Mouse (Mus musculus): Measurements from ENCODE around the gene Sirt2. TPM values are rescaled to one million over a fixed set of nuclear protein-coding genes. Genes with fewer than 3 reads are reported as not detected.

The Sirt2 gene
- polyA plus RNA-seq, 1 experiment from 2014 or later = 103 TPM

- DNase-seq (ENCODE audit: low read depth, low spot score) (no peak), ATAC-seq (no peak)
- no peak for TF ChIP-seq CTCF (IDR thresholded peaks at IDR 0.05)
- no peaks in the 10 kb centered on the region for H3K27me3 ChIP-seq
- ChIA-PET CTCF (interaction anchor here (1.0 to 2.0 kb wide), 2 partner anchors 11 to 59 kb away, joined by 4 to 6 read pairs; no protein-coding TSS in a partner anchor), POLR2A (interaction anchor here (1.6 kb wide), 1 partner anchor 10 kb away, joined by 5 read pairs; no protein-coding TSS in a partner anchor)
- in situ Hi-C loops (cut with MboI; ENCODE audit: low pct_unique_long_range_greater_than_20kb) = no loop called here
Measured at GRCm38 (mm10) chr7:28807641-28808220, 41.2 kb downstream of the Sirt2 start.

GRCm38 (mm10) chr7:28808221-28808941 is 41.8 kb downstream of the Sirt2 start, which contains the start of gene Hnrnpl:
Gene Hnrnpl, plus strand, starts transcription at chr7:28808541.
- in situ Hi-C loops (cut with MboI; ENCODE audit: low pct_unique_long_range_greater_than_20kb) = no loop called here
- ATAC-seq (no peak), DNase-seq (ENCODE audit: low read depth, low spot score) (no peak)
- TF ChIP-seq CTCF (IDR thresholded peaks at IDR 0.05) = no peak
- H3K27me3 ChIP-seq = no peaks in the 10 kb centered on the region
- POLR2A ChIA-PET = interaction anchor here (1.4 to 1.9 kb wide), 3 partner anchors 9 to 16 kb away, joined by 3 to 9 read pairs (median 5); no protein-coding TSS in a partner anchor
- CTCF ChIA-PET = interaction anchor here (1.0 to 2.0 kb wide), 2 partner anchors 11 to 59 kb away, joined by 4 to 6 read pairs; no protein-coding TSS in a partner anchor

- ChIA-PET CTCF (interaction anchor here (1.5 to 2.0 kb wide), 3 partner anchors 12 to 58 kb away, joined by 4 to 6 read pairs (median 4); partner anchors contain the start of gene Ech1), POLR2A (interaction anchor here (1.4 to 1.9 kb wide), 3 partner anchors 9 to 17 kb away, joined by 3 to 9 read pairs (median 5); no protein-coding TSS in a partner anchor)
- in situ Hi-C loops (cut with MboI; ENCODE audit: low pct_unique_long_range_greater_than_20kb) = no loop called here
- H3K27me3 ChIP-seq = no peaks in the 10 kb centered on the region
- TF ChIP-seq CTCF (IDR thresholded peaks at IDR 0.05) = no peak
- ATAC-seq (peak; percentile 9), DNase-seq (ENCODE audit: low read depth, low spot score) (no peak)
Measured at GRCm38 (mm10) chr7:28808957-28809393, 42.4 kb downstream of the Sirt2 start.

GRCm38 (mm10) chr7:28809401-28810089 is 43.0 kb downstream of the Sirt2 start:
- POLR2A ChIA-PET = interaction anchor here (0.7 to 4.0 kb wide), 5 partner anchors 11 to 427 kb away, joined by 3 to 22 read pairs (median 7); no protein-coding TSS in a partner anchor
- in situ Hi-C loops (cut with MboI; ENCODE audit: low pct_unique_long_range_greater_than_20kb) = no loop called here
- DNase-seq (ENCODE audit: low read depth, low spot score) = no peak
- TF ChIP-seq CTCF (IDR thresholded peaks at IDR 0.05) = no peak
- no peaks in the 10 kb centered on the region for H3K27me3 ChIP-seq
- CTCF ChIA-PET = interaction anchor here (1.5 to 2.0 kb wide), 3 partner anchors 12 to 58 kb away, joined by 4 to 6 read pairs (median 4); partner anchors contain the start of gene Ech1
- peak; percentile 5 for ATAC-seq

- POLR2A ChIA-PET = interaction anchor here (0.6 to 4.0 kb wide), 11 partner anchors 10 to 428 kb away, joined by 3 to 22 read pairs (median 4); no protein-coding TSS in a partner anchor
- TF ChIP-seq CTCF (IDR thresholded peaks at IDR 0.05) = no peak
- DNase-seq (ENCODE audit: low read depth, low spot score) (peak; percentile 99), ATAC-seq (peak; percentile 83)
- H3K27me3 ChIP-seq = no peaks in the 10 kb centered on the region
- CTCF ChIA-PET = interaction anchor here (1.5 to 1.6 kb wide), 2 partner anchors 15 to 57 kb away, joined by 4 read pairs; partner anchors contain the start of gene Ech1
- in situ Hi-C loops (cut with MboI; ENCODE audit: low pct_unique_long_range_greater_than_20kb) = no loop called here
Measured at GRCm38 (mm10) chr7:28810107-28811066, 43.9 kb downstream of the Sirt2 start.

- POLR2A ChIA-PET = interaction anchor here (0.6 to 4.0 kb wide), 10 partner anchors 9 to 357 kb away, joined by 3 to 22 read pairs (median 5); no protein-coding TSS in a partner anchor
- ATAC-seq = no peak
Measured at GRCm38 (mm10) chr7:28811228-28811627, 44.7 kb downstream of the Sirt2 start.

GRCm38 (mm10) chr7:28811640-28812275 is 45.2 kb downstream of the Sirt2 start:
- in situ Hi-C loops (cut with MboI; ENCODE audit: low pct_unique_long_range_greater_than_20kb) = no loop called here
- H3K27me3 ChIP-seq = no peaks in the 10 kb centered on the region
- ATAC-seq (no peak), DNase-seq (ENCODE audit: low read depth, low spot score) (no peak)
- no peak for TF ChIP-seq CTCF (IDR thresholded peaks at IDR 0.05)
- CTCF ChIA-PET = interaction anchor here (0.8 to 1.5 kb wide), 3 partner anchors 9 to 55 kb away, joined by 3 read pairs; no protein-coding TSS in a partner anchor
- POLR2A ChIA-PET = interaction anchor here (0.6 to 4.0 kb wide), 7 partner anchors 9 to 55 kb away, joined by 3 to 22 read pairs (median 5); no protein-coding TSS in a partner anchor

More at GRCm38 (mm10) chr7:28811228-28811627, 44.7 kb downstream of the Sirt2 start:
- CTCF ChIA-PET = interaction anchor here (1.5 kb wide), 1 partner anchor 56 kb away, joined by 3 read pairs; no protein-coding TSS in a partner anchor
- DNase-seq (ENCODE audit: low read depth, low spot score) = no peak
- in situ Hi-C loops (cut with MboI; ENCODE audit: low pct_unique_long_range_greater_than_20kb) = no loop called here
- H3K27me3 ChIP-seq = no peaks in the 10 kb centered on the region
- no peak for TF ChIP-seq CTCF (IDR thresholded peaks at IDR 0.05)

GRCm38 (mm10) chr7:28812436-28812835 is 45.9 kb downstream of the Sirt2 start:
- TF ChIP-seq CTCF (IDR thresholded peaks at IDR 0.05) = no peak
- no peak for DNase-seq (ENCODE audit: low read depth, low spot score)
- ChIA-PET CTCF (interaction anchor here (0.8 to 1.5 kb wide), 4 partner anchors 10 to 55 kb away, joined by 3 read pairs; no protein-coding TSS in a partner anchor), POLR2A (interaction anchor here (0.9 to 4.0 kb wide), 4 partner anchors 8 to 46 kb away, joined by 3 to 22 read pairs (median 6); partner anchors contain the start of gene Sirt2)
- H3K27me3 ChIP-seq = no peaks in the 10 kb centered on the region
- no peak for ATAC-seq
- in situ Hi-C loops (cut with MboI; ENCODE audit: low pct_unique_long_range_greater_than_20kb) = no loop called here

All from Patski (cell line).